Mouse (Mus musculus): ENCODE measurements around the gene Mmp25. TPM values are rescaled to one million over a fixed set of nuclear protein-coding genes. Genes with fewer than 3 reads are reported as not detected.

Gene Mmp25
- total and polyA plus RNA-seq, 3 experiments: not detected

DNA sequence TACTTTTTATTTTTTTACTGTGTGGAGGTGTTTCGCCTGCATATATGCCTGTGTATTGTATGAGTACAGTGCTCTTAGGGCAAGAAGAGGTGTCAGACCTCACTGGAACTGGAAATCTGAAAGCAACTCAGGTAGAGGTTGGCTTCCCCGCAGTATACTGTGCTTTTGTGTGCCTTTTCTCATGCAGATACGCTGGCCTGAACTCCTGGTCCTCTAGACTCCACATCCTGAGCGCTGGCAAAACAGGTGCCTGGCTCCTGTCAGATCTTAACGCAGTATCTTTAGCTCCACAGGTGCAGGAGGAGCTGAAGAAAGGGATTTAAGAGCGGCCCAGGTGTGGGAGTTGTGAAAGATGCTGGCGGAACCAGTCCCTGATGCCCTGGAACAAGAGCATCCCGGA, 39.9 kb downstream of the Mmp25 start:
- H3K4me2 ChIP-seq (ENCODE audit: insufficient read depth, low read depth, poor library complexity, severe bottlenecking): no peak overlapping the region
- H3K9me3 ChIP-seq (replicated peaks; ENCODE audit: low read length): no peaks in the 10 kb centered on the region
- no peak for DNase-seq (ENCODE audit: extremely low read depth)
- H3K4me1 ChIP-seq (ENCODE audit: control insufficient read depth in 1 of 2, insufficient read depth in 2 of 2): peaks cover 5 to 7% of the 10 kb centered on the region in 2 experiments
- no peaks in the 10 kb centered on the region for H3K36me3 ChIP-seq (replicated peaks in 1 of 2; ENCODE audit: control insufficient read depth in 1 of 2, insufficient read depth in 1 of 2, low read length in 1 of 2)
- no peak for TF ChIP-seq ZMIZ1 (IDR thresholded peaks at IDR 0.05; ENCODE audit: low read depth, low read length)
- no peak for TF ChIP-seq CTCF (conservative IDR thresholded peaks at IDR 0.05 in 1 of 2, IDR thresholded peaks at IDR 0.05 in 1 of 2; ENCODE audit: low read depth in 2 of 2, low read length in 2 of 2)
- no peak for TF ChIP-seq NELFE (IDR thresholded peaks at IDR 0.05; ENCODE audit: low read depth, low read length)
- TF ChIP-seq MAZ (IDR thresholded peaks at IDR 0.05; ENCODE audit: low read depth, low read length): no peak
- TF ChIP-seq SMC3 (IDR thresholded peaks at IDR 0.05; ENCODE audit: low read depth, low read length): no peak
- TF ChIP-seq POLR2AphosphoS2 (IDR thresholded peaks at IDR 0.05; ENCODE audit: low read depth, low read length): no peak
- TF ChIP-seq ELF1 (IDR thresholded peaks at IDR 0.05; ENCODE audit: low read depth, low read length): no peak
- no peak for TF ChIP-seq TCF12 (IDR thresholded peaks at IDR 0.05; ENCODE audit: low read depth, low read length)
- TF ChIP-seq MAFK (IDR thresholded peaks at IDR 0.05; ENCODE audit: insufficient replicate concordance, low read length): no peak
- no peak for TF ChIP-seq IRF4 (IDR thresholded peaks at IDR 0.05; ENCODE audit: low read depth, low read length)
- TF ChIP-seq CHD1 (IDR thresholded peaks at IDR 0.05; ENCODE audit: low read depth, low read length): no peak
- no peak for TF ChIP-seq KAT2A (IDR thresholded peaks at IDR 0.05; ENCODE audit: insufficient replicate concordance, low read length)
- TF ChIP-seq CHD2 (IDR thresholded peaks at IDR 0.05; ENCODE audit: low read length): no peak
- no peak for TF ChIP-seq RCOR1 (conservative IDR thresholded peaks at IDR 0.05; ENCODE audit: low read depth, low read length)
- no peak for TF ChIP-seq ZNF384 (IDR thresholded peaks at IDR 0.05; ENCODE audit: low read depth, low read length)
- no peak for TF ChIP-seq MAX (IDR thresholded peaks at IDR 0.05; ENCODE audit: low read length)
- no peak for TF ChIP-seq ZC3H11A (IDR thresholded peaks at IDR 0.05; ENCODE audit: low read depth, low read length)
- no peak for TF ChIP-seq USF1 (IDR thresholded peaks at IDR 0.05; ENCODE audit: low read depth, low read length)
- peaks cover 69% of the 10 kb centered on the region for H3K27me3 ChIP-seq (replicated peaks)
- dilution Hi-C loops (cut with MboI; ENCODE audit: extremely low pct_ligation_motif_present, extremely low pct_unique_long_range_greater_than_20kb, low sequenced_read_pairs): no loop called here
- no peak overlapping the region for H3K4me3 ChIP-seq (replicated peaks in 1 of 3; ENCODE audit: low read depth in 2 of 3, low read length in 2 of 3, poor library complexity in 1 of 3)
- no peak overlapping the region for H3K9ac ChIP-seq (ENCODE audit: insufficient read depth, low read depth)
- H3K27ac ChIP-seq (ENCODE audit: insufficient read depth, low read depth): no peak overlapping the region
- in situ Hi-C loops (cut with MboI; ENCODE audit: low pct_ligation_motif_present, low pct_unique_long_range_greater_than_20kb, low sequenced_read_pairs): no loop called here
- no peaks in the 10 kb centered on the region for H3K79me2 ChIP-seq (replicated peaks; ENCODE audit: control insufficient read depth, extremely low read depth, insufficient read depth, poor library complexity, severe bottlenecking)

DNA sequence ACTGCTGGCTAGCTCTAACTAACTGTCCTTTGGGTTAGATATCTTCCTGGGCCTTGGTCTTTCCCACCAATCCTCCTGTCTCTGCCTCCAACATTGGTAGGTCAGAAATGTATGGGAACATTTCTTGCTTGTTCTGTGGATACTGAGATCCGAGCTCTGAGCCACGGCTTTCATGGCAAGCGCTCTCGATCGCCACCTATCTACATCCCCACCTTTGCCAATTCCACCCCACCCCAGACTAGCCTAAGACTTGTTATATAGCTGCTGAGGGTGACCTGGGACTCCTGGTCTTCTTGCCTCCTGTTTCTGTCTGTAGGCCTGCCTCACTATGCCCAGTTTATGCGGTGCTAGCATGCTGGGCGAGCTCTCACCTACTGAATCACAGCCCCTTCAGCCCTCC, 40.7 kb downstream of the Mmp25 start:
- H3K27ac ChIP-seq (ENCODE audit: insufficient read depth, low read depth): no peak overlapping the region
- H3K27me3 ChIP-seq (replicated peaks): peaks cover 66% of the 10 kb centered on the region
- no peak overlapping the region for H3K4me2 ChIP-seq (ENCODE audit: insufficient read depth, low read depth, poor library complexity, severe bottlenecking)
- no peak overlapping the region for H3K4me3 ChIP-seq (replicated peaks in 1 of 3; ENCODE audit: low read depth in 2 of 3, low read length in 2 of 3, poor library complexity in 1 of 3)
- peaks cover 6 to 7% of the 10 kb centered on the region in 2 experiments; a peak in 3 of 4 replicates for H3K4me1 ChIP-seq (ENCODE audit: control insufficient read depth in 1 of 2, insufficient read depth in 2 of 2)
- no peaks in the 10 kb centered on the region for H3K9me3 ChIP-seq (replicated peaks; ENCODE audit: low read length)
- DNase-seq (ENCODE audit: extremely low read depth): no peak
- in situ Hi-C loops (cut with MboI; ENCODE audit: low pct_ligation_motif_present, low pct_unique_long_range_greater_than_20kb, low sequenced_read_pairs) (loop anchor here (5.0 kb wide), 1 partner anchor 37 kb away; no protein-coding TSS in a partner anchor), dilution Hi-C loops (cut with MboI; ENCODE audit: extremely low pct_ligation_motif_present, extremely low pct_unique_long_range_greater_than_20kb, low sequenced_read_pairs) (no loop called here)
- H3K9ac ChIP-seq (ENCODE audit: insufficient read depth, low read depth): no peak overlapping the region
- H3K79me2 ChIP-seq (replicated peaks; ENCODE audit: control insufficient read depth, extremely low read depth, insufficient read depth, poor library complexity, severe bottlenecking): no peaks in the 10 kb centered on the region
- TF ChIP-seq TBP (conservative IDR thresholded peaks at IDR 0.05; ENCODE audit: low read depth, low read length): no peak
- peak in 1 of 2 experiments; percentile 32; a peak in 2 of 4 replicates for TF ChIP-seq CTCF (conservative IDR thresholded peaks at IDR 0.05 in 1 of 2, IDR thresholded peaks at IDR 0.05 in 1 of 2; ENCODE audit: low read depth in 2 of 2, low read length in 2 of 2)
- no peak for TF ChIP-seq POLR2AphosphoS2 (IDR thresholded peaks at IDR 0.05; ENCODE audit: low read depth, low read length)
- TF ChIP-seq UBTF (IDR thresholded peaks at IDR 0.05; ENCODE audit: low read depth, low read length): no peak
- no peaks in the 10 kb centered on the region for H3K36me3 ChIP-seq (replicated peaks in 1 of 2; ENCODE audit: control insufficient read depth in 1 of 2, insufficient read depth in 1 of 2, low read length in 1 of 2)
